Mouse (Mus musculus) heart, postnatal 14 days (tissue): ENCODE data around the gene Ccl28. TPM values are rescaled to one million over a fixed set of nuclear protein-coding genes. Genes with fewer than 3 reads are reported as not detected.
"Not testable (repeated sequence)": the region's sequence is repeated elsewhere in the genome, so short reads cannot be mapped to it uniquely, and the experiment has no call there.

ENCODE experiments used
- DNase-seq, 2 experiments: peaks; one replicate each; pipeline ENCODE4 v3.0.0; 2021 to 2022
- intact Hi-C: fragments of 180-260 bp; cut with DNase I; formaldehyde crosslinking; loops from one replicate; pipeline ENCODE4 v1.15.1; 2025
- long read RNA-seq, 2 experiments: library from polyadenylated mRNA; stranded (forward); transcript quantifications; one replicate each; pipeline ENCODE4 v2.0.0; 2021
- total RNA-seq, 2 experiments: library from RNA; stranded (reverse); gene quantifications; 2 replicates each; pipeline ENCODE4 v1.2.3; 2021

Ccl28 gene
- total RNA-seq, result not detected
- long read RNA-seq, experiment 1, result 0 reads
- long read RNA-seq, experiment 2, result 0 reads

DNA sequence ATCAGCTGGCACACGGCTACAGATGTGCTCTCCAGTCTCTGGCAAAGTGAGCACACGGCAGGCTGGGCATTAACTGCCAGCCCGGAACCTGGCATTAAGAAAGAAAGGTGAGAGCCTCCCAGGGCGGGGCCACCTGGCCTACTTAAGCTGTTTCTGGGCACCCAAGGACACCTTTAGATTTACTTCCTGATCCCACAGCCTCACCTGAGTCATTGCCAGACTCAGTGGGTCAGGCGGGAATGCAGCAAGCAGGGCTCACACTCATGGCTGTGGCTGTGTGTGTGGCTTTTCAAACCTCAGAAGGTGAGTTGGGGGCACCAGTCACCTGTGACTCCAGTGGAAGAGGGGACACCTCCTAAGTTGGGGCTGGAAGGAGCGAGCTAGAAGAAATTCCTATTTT lies at the start of gene Ccl28:
Ccl28 (plus strand) TSS at position 186 of the 400 bp plus-strand sequence.
- no peak for DNase-seq
- intact Hi-C loops, result no loop called here

DNA sequence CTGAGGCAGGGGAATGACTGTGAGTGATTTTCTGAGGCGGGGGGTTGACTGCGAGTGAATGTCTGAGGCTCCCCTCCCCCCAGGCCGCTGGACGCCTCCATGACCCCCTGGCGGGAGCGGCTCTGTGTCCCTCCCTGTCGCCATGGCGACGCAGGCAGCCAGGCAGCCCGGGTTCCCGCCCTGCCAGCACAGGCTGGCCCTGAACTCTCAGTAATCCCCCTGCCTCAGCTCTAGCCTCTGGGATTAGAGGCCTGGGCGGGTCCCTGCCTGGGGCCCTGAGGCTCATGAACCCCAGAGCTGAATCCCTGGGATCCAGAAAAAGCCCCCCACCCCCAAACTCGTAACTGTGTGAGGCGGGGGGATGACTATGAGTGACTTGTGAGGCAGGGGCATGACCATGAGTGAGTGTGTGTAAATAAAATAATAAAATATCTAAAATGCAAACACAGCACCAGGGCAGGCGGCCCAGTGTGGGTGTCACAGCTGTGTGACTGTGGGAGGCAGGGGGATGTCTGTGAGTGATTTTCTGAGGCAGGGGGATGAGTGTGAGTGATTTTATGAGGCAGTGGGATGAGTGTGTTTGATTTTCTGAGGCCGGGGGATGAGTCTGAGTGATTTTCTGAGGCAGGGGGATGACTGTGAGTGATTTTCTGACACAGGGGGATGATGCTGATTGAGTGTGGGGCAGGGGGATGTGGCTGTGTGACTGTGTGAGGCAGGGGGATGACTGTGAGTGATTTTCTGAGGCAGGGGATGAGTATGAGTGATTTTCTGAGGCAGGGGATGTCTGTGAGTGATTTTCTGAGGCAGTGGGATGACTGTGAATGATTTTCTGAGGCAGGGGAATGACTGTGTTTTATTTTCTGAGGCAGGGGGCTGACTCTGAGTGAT lies 27.1 kb upstream of the Ccl28 start:
- intact Hi-C loops, result not testable (repeated sequence)
- DNase-seq, result peak; percentile 34 to 58

DNA sequence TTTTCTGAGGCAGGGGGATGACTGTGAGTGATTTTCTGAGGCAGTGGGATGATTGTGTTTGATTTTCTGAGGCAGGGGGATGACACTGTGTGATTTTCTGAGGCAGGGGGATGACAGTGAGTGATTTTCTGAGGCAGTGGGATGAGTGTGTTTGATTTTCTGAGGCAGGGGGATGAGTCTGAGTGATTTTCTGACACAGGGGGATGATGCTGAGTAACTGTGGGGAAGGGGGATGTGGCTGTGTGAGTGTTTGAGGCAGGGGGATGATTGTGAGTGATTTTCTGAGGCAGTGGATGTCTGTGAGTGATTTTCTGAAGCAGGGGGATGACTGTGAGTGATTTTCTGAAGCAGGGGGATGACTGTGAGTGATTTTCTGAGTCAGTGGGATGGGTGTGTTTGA lies 25.2 kb upstream of the Ccl28 start:
- intact Hi-C loops, result not testable (repeated sequence)

DNA sequence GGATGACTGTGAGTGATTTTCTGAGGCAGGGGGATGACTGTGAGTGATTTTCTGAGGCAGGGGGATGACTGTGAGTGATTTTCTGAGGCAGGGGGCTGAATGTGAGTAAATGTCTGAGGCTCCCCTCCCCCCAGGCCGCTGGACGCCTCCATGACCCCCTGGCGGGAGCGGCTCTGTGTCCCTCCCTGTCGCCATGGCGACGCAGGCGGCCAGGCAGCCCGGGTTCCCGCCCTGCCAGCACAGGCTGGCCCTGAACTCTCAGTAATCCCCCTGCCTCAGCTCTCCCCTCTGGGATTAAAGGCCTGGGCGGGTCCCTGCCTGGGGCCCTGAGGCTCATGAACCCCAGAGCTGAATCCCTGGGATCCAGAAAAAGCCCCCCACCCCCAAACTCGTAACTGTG lies 24.6 kb upstream of the Ccl28 start:
- peak; percentile 19 to 30 for DNase-seq

More for the DNA sequence above, 25.2 kb upstream of the Ccl28 start:
- DNase-seq, result peak in 1 of 2 experiments; percentile 7

DNA sequence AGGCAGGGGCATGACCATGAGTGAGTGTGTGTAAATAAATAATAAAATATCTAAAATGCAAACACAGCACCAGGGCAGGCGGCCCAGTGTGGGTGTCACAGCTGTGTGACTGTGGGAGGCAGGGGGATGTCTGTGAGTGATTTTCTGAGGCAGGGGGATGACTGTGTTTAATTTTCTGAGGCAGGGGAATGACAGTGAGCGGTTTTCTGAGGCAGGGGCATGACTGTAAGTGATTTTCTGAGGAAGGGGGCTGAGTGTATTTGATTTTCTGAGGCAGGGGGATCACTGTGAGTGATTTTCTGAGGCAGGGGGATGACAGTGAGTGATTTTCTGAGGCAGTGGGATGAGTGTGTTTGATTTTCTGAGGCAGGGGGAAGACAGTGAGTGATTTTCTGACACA lies 24.1 kb upstream of the Ccl28 start:
- intact Hi-C loops, DNase-seq: not testable (repeated sequence)

More for the DNA sequence above, 24.6 kb upstream of the Ccl28 start:
- intact Hi-C loops, result not testable (repeated sequence)

DNA sequence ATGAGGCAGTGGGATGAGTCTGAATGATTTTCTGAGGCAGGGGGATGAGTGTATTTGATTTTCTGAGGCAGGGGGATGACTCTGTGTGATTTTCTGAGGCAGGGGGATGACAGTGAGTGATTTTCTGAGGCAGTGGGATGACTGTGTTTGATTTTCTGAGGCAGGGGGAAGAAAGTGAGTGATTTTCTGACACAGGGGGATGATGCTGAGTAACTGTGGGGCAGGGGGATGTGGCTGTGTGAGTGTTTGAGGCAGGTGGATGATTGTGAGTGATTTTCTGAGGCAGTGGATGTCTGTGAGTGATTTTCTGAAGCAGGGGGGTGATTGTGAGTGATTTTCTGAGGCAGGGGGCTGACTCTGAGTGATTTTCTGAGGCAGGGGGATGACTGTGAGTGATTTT lies 23.5 kb upstream of the Ccl28 start:
- intact Hi-C loops, result not testable (repeated sequence)
- DNase-seq, result peak; percentile 28 to 52

DNA sequence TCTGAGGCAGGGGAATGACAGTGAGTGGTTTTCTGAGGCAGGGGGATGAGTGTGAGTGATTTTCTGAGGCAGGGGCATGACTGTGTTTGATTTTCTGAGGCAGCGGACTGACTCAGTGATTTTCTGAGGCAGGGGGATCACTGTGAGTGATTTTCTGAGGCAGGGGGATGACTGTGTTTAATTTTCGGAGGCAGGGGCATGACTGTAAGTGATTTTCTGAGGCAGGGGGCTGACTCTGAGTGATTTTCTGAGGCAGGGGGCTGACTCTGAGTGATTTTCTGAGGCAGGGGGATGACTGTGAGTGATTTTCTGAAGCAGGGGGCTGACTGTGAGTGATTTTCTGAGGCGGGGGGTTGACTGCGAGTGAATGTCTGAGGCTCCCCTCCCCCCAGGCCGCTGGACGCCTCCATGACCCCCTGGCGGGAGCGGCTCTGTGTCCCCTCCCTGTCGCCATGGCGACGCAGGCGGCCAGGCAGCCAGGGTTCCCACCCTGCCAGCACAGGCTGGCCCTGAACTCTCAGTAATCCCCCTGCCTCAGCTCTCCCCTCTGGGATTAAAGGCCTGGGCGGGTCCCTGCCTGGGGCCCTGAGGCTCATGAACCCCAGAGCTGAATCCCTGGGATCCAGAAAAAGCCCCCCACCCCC lies 20.8 kb upstream of the Ccl28 start:
- intact Hi-C loops, result not testable (repeated sequence)
- DNase-seq, result peak; percentile 58 to 74

DNA sequence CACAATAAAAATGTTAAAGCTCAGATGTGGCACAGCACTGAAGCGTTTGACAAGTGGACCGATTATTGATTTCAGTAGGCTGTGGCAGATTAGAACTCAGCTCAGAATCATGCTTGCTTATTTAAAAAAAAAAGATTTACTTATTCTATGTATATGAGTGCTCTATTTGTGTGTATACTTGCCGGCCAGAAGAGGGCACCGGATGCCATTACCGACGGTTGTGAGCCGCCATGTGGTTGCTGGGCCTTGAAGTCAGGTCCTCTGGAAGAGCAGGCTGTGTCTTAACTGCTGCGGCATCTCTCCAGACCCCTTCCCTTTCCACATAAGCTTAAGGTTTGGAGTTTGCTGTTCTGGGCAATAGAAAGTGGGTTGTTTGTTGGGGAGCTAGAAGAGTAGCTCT lies 19.7 kb upstream of the Ccl28 start:
- DNase-seq, intact Hi-C loops: not testable (repeated sequence)

DNA sequence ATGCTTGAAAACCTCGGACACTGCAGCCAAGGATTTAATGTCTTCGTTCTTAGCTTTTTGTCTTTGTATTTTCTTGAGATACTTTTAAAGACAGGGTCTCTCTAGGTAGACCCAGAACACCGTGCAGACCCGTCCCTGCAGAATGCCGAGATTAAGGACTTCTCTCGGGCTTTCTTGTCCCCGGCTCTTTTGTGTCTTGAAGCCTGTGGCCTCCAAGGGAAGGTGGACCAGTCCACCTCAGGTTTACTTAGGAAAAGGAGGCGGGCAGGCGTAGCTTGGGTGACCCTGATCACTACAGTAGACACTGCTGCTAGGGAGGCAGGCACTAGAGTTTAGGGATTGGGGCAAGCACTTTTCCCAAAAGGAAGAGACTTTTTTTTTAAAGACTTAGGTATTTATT lies 19.3 kb upstream of the Ccl28 start:
- DNase-seq, intact Hi-C loops: not testable (repeated sequence)

DNA sequence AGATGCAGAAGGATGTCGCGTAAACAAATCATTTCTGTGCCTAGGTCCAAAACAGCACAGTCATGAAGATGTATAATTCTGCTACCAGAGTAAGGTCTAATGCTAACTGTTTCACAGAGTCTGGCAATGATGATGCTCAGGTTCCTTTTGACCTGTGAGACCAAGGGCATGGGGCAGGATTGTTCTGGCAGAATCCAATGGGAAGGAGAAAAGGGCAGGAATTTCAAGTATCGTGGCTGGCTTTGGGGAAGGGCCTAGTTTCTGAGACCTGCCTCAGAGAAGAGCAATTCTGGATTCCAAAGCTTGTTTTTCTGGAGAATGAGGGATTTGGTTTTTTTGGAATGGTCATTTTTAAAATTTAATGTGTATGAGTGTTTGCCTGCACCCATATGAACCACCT lies 4.8 kb upstream of the Ccl28 start:
- DNase-seq, result no peak
- intact Hi-C loops, result no loop called here

DNA sequence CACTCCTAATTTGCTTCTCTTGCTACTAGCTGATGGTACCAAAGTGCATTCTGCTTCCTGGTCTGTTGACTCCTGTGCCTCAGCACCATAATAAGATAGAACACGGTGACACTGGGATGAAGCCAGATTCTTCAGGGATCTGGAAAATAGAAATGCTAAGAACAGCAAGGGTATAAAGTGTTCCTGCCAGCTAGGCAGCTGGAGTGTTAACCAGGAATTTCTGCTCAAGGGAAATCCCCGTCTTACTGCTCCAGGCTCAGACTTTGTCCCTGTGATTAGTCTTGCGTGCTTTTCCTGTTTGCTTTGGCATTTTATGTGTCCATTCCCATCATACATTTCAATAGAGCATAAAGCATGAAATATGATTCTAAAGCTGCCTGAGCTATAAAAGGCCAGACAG lies 3.9 kb upstream of the Ccl28 start:
- DNase-seq, result no peak
- intact Hi-C loops, result no loop called here

DNA sequence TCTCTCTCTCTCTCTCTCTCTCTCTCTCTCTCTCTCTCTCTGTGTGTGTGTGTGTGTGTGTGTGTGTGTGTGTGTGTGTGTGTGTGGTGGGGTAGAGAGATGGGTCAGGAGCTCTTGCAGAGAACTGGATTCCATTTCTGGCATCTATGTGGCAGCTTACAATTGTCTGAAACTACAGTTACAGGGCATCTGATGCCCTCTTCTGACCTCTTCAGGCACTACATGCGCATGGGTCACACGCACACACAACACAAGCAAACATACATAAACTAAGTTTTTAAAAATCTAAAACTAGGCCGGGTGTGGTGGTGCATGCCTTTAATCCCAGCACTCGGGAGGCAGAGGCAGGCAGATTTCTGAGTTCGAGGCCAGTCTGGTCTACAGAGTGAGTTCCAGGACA lies 2.3 kb downstream of the Ccl28 start:
- peak; percentile 11 to 29 for DNase-seq
- intact Hi-C loops, result not testable (repeated sequence)

DNA sequence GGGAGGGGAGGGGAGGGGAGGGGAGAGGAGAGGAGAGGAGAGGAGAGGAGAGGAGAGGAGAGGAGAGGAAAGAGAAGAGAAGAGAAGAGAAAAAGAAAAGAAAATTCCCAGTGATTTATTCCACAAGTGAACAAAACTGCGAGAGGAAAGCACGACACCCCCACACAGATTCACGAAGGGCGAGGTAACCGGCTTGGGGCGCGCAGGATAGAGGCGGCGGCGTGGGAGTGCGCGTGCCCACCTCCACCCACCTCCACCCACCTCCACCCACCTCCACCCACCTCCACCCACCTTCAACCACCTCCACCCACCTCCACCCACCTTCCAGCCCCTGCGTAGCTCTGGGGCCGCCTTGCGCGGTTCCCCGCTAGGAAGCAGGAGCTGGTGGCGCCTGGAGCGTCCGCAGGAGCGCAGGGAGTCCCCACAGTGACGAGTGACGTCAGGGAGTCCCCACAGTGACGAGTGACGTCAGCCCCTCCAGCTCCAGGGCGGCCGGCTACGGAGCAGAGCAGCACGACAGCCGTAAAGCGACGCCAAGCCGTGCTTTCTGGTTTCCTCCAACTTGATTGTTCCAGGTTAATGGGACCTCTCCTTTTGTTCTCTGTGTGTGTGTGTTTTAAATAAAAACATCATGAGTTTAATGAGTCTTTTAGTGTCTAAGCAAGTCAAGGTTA lies 8.0 kb downstream of the Ccl28 start:
- intact Hi-C loops, result no loop called here
- peak; percentile 76 to 85 for DNase-seq

DNA sequence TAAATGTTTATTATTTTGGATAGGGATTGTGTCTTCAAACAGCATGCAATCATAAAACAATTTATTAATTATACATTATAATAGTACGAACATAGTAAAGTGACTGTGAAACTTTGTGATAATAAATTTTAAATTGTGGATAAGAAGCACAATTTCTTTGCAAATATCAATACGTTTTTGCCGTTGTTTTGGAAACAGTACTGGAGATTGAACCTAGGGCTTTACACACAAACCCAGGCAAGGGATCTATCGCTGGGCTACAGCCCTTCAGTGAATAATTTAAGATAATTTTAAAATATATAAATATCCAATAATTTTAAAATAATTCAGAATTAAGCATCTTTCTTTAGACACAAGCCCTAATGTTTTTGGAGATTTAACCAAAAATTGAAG lies 8.5 kb downstream of the Ccl28 start:
- intact Hi-C loops, result no loop called here
- DNase-seq, result no peak

DNA sequence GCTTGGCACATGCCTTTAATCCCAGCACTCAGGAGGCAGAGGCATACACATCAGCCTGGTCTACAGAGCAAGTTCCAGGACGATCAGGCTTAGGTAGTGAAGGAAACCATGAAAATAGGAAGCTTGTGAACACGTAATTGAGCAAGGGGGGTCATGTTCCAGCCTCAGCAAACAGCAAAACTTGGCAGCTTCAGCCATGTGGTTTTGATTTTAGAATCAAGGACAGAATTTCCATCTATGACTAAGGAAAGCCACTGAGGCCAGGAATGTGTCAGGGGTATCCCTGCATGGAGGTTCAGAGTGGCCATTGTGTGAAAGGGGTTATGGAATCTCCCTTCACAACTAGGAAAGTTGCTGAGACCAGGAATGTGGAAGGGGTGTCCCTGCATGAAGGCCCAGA lies 11.9 kb downstream of the Ccl28 start:
- intact Hi-C loops, result loop anchor here (5.0 kb wide), 1 partner anchor 57 kb away; the partner anchor contains the start of gene Hmgcs1
- no peak for DNase-seq

DNA sequence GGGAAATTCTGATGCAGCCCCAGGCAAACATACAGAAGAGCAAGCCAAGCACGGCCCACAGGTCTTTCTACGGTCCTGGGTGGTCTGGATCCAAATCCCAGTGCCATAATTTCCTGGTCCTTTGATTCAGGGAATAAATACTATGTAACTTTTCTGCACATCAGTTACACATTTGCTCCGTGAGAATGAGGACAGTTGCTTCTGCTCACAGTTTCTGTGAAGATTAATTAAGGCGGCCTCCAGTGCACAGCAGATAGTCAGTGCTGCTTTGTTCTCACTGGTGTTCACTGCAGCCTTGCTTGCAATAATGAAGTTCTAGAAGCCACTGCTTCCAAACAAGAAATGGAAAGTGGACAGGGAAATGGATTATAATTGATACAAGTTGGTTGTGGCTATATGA lies 14.2 kb downstream of the Ccl28 start:
- intact Hi-C loops, result loop anchor here (5.0 kb wide), 1 partner anchor 54 kb away; the partner anchor contains the start of gene Hmgcs1
- DNase-seq, result no peak

DNA sequence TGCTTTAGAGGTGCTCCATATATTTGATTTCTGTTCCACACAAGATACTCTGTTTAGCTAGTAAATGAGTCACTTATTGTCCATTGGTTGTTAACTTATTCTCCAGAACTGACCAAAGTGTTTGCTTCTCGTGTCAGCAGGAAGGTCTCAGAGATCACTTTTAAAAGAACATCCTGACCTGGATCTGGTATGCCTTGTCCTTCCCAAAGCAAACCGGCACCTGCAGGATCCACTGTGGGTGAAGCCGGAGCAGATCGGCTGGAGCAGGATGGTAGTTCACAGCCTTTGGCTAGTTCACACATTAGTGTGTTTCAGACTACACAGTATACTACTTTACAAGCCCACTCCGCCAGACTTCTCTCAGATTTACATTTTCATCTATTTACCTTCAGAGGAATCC lies 14.8 kb downstream of the Ccl28 start:
- intact Hi-C loops, result loop anchor here (5.0 kb wide), 1 partner anchor 54 kb away; the partner anchor contains the start of gene Hmgcs1
- no peak for DNase-seq

DNA sequence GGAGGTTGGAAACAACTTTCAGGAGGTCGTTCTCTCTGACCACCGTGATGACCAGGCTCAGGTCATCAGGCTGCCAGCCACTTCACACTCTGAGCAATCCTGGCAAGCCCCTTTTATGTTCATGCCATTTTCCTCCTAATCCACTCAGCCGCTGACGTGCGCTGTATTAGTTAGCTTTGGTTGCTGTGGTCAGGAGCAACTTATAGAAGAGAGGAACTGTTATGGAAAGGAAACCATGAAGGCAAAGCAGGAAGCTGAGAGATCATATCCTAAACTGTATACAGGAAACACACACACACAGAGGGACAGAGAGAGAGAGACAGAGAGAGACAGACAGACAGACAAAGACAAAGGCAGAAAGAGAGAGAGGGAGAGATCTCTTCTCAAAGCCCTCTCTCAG lies 15.7 kb downstream of the Ccl28 start:
- no peak for DNase-seq
- intact Hi-C loops, result loop anchor here (5.0 kb wide), 1 partner anchor 53 kb away; the partner anchor contains the start of gene Hmgcs1

DNA sequence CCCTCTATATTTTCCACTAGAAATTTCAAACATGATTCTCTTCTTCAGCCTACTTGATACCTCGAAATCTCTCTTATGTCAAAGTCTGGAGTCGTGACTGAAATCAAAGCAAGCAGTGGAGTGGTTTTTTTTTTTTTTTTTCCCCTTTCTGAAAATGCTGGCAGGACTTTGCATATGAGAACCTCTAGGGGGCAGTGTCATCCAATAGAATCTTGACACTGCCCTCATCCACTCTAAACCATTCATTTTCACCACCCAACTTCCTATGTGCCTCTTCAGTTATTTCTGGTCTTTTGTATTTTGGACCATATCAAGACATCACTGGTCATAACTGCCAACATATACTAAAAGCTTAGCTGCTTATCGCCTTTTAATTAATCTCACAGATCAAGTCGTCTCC lies 16.9 kb downstream of the Ccl28 start:
- DNase-seq, result peak; percentile 13 to 43
- intact Hi-C loops, result loop anchor here (2.0 to 5.0 kb wide), 3 partner anchors 82 to 152 kb away; partner anchors contain the start of gene Zfp131

DNA sequence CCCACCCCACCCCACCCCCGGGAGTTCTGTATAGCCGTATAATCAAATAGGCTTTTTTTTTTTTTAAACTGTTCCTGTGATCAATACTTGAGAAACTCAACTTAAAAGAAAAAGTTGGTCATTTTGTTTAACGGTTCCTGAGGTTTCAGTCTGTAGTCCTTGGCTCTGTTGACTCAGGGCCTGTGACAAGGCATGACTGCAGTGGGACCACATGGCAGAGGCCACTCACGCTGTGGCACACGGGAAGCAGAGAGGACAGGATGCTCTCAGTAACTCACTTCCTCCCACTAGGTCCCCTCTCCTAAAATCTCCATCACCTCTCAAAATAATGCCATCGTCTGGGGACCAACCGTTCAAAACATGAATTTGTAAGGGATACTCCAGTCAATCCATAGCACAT lies 17.5 kb downstream of the Ccl28 start:
- intact Hi-C loops, result loop anchor here (2.0 to 5.0 kb wide), 3 partner anchors 81 to 151 kb away; partner anchors contain the start of gene Zfp131
- DNase-seq, result no peak

DNA sequence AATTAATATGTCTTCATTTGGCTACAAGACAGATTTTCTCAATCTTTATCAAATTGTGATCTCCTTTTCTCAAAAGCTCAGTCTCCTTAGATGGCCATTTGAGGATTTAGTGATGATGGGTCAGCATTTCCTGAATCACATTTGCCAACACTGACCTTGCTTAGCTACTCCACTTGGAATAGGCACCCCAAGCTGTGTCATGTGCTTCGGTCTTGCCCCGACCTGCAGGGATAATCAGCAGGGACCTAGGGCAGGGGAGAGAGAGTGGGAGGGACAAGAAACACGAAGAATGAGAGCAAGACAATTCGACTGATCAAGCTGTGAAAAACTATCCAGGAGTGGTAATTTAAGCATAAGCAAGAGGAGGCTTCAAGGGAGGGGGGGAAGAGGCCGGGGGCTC lies 21.1 kb downstream of the Ccl28 start:
- DNase-seq, result no peak
- intact Hi-C loops, result loop anchor here (5.0 kb wide), 2 partner anchors 78 to 148 kb away; partner anchors contain the start of gene Zfp131
